Mouse (Mus musculus) bone marrow, adult 2 months (tissue): ENCODE measurements around the gene Dnajc15. TPM values are rescaled to one million over a fixed set of nuclear protein-coding genes. Genes with fewer than 3 reads are reported as not detected.
A peak's percentile ranks its signal among the peaks of the same experiment; 100 is the strongest.
"Not testable (repeated sequence)": the region's sequence is repeated elsewhere in the genome, so short reads cannot be mapped to it uniquely, and the experiment has no call there.

Experiments
- H3K27ac ChIP-seq: fragments of 200-500 bp; 2 replicates; pipeline ENCODE4 v1.5.1; 2012; ENCODE audit warnings: low read depth, mild to moderate bottlenecking, control low read depth, inconsistent platforms, low read length; ENCODE audit not compliant: control insufficient read depth, poor library complexity, insufficient read depth
- H3K4me1 ChIP-seq: fragments of 200-500 bp; 2 replicates; pipeline ENCODE4 v1.6.1; 2011; ENCODE audit warnings: low read length; ENCODE audit not compliant: control insufficient read depth, insufficient read depth
- H3K4me3 ChIP-seq: fragments of 200-500 bp; replicated peaks from 2 replicates; pipeline ENCODE3; 2011; ENCODE audit warnings: mild to moderate bottlenecking, low read depth, low read length, control low read depth; ENCODE audit not compliant: control insufficient read depth
- CTCF ChIP-seq: fragments of 200-500 bp; IDR thresholded peaks from 2 replicates; pipeline ENCODE4 v1.5.1; 2011; ENCODE audit warnings: low read length, control low read depth; ENCODE audit not compliant: control insufficient read depth, insufficient read depth
- POLR2A ChIP-seq: fragments of 200-500 bp; IDR thresholded peaks from 2 replicates; pipeline ENCODE4 v1.6.1; 2011; ENCODE audit warnings: low read depth, mild to moderate bottlenecking, control low read depth, low read length, borderline replicate concordance; ENCODE audit not compliant: control insufficient read depth
- WGBS: fragments of 180-500 bp; shearing (Covaris S2); methylation state at CpG from one replicate; pipeline ENCODE4 v1.1.7; 2018; 5-methylcytosine and 5-hydroxymethylcytosine counted together
- polyA plus RNA-seq: library from polyadenylated mRNA; stranded (reverse); fragments of >200 nt; gene quantifications from 2 replicates; pipeline ENCODE4 v1.2.4, GENCODE M21; 2011; ENCODE audit warnings: low replicate concordance; ENCODE audit not compliant: missing spikeins, insufficient read depth, insufficient read length

The Dnajc15 gene
- polyA plus RNA-seq, 1 experiment = 47.3 TPM

DNA sequence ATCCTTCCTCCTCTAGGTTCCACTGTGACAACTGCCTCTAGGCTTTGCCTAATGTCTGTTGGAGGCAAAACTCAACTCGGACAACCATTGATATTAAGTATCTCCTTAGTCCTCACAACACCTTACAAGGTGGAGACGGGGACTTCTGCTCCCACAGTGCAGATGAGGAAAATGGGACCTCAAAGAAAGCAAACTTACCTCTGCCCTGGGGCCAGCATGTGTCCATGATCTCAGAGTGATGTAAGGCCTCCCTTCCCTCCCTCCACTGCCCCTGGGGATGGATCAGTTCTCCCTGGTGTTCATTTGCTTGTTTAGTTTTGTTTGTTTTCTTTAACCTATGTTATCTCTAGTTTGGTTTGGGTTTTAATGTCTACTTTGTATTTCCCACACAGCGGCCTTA is 27.6 kb upstream of the Dnajc15 start:
- WGBS = 86% methylated on average over 3 of the region's 3 CpGs
- TF ChIP-seq POLR2A = no peak
- TF ChIP-seq CTCF = no peak

GRCm38 (mm10) chr14:77895951-77896350 is 21.0 kb upstream of the Dnajc15 start:
- Histone ChIP-seq H3K4me3 (no peak overlapping the region), H3K27ac (no peak overlapping the region), H3K4me1 (no peaks in the 10 kb centered on the region)
- TF ChIP-seq CTCF (no peak), POLR2A (no peak)
- WGBS = 80% methylated on average over 3 of the region's 3 CpGs

More for the DNA sequence above, 27.6 kb upstream of the Dnajc15 start:
- no peak overlapping the region for H3K4me3 ChIP-seq
- no peak overlapping the region for H3K27ac ChIP-seq
- peaks cover 1% of the 10 kb centered on the region; the same call in 1 of the 2 replicates for H3K4me1 ChIP-seq

GRCm38 (mm10) chr14:77889911-77890310 is 15.0 kb upstream of the Dnajc15 start:
- Histone ChIP-seq H3K27ac (no peak overlapping the region), H3K4me1 (no peaks in the 10 kb centered on the region; the same call in 1 of the 2 replicates), H3K4me3 (no peak overlapping the region)
- TF ChIP-seq POLR2A = no peak
- TF ChIP-seq CTCF = peak; percentile 40; the same call in 1 of the 2 replicates
- 85% methylated on average over 7 of the region's 7 CpGs for WGBS

DNA sequence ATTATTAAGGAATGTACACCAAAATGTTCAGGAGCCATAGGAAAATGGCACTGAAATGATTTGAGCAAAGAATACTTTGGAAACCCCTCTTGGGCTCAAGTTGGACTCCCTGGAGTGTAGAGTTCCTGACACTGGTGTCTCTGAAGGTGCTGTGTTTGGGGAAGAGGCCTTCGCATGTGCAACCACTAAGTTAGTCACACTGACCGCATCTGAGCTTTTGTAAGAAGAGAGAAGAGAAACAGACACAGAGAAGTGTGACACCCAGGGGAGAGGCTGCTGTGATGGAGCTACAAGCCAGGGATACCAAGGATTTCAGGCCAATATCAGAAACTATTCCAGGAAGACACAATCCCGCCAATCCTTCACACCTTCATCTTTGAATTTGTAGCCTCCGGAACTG is 12.0 kb upstream of the Dnajc15 start:
- H3K4me3 ChIP-seq = no peak overlapping the region
- no peak for TF ChIP-seq POLR2A
- TF ChIP-seq CTCF = no peak
- 79% methylated on average over 4 of the region's 4 CpGs for WGBS
- no peaks in the 10 kb centered on the region; the same call in 1 of the 2 replicates for H3K4me1 ChIP-seq
- H3K27ac ChIP-seq = no peak overlapping the region

DNA sequence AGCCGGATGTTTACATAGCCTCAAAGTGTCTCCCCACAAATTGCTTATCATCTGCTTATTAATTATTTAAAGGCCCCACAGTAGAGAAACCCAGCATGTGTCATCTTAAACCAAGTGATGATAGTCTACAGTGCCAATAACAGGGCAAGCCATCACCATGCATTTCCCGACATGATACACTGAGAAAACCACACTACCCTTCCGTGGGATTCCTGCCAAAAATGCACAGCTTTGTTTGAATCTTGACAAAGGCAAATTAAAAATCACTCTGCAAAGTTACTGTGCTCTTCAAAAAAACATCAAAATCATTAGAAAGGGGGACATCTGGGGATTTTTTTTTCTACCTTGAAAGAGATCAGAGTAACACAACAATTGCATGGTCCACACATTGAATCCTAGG is 11.5 kb upstream of the Dnajc15 start:
- H3K4me1 ChIP-seq = no peaks in the 10 kb centered on the region; the same call in 1 of the 2 replicates
- 67% methylated on average over 3 of the region's 3 CpGs for WGBS
- H3K4me3 ChIP-seq = no peak overlapping the region
- no peak for TF ChIP-seq CTCF
- no peak for TF ChIP-seq POLR2A
- H3K27ac ChIP-seq = no peak overlapping the region

GRCm38 (mm10) chr14:77882669-77883068 is 7.7 kb upstream of the Dnajc15 start:
- Histone ChIP-seq H3K4me1 (no peaks in the 10 kb centered on the region; the same call in 1 of the 2 replicates), H3K27ac (no peak overlapping the region), H3K4me3 (no peak overlapping the region)
- WGBS = 76% methylated on average over 6 of the region's 6 CpGs
- TF ChIP-seq POLR2A (no peak), CTCF (no peak)

- no peak for TF ChIP-seq POLR2A
- no peak for TF ChIP-seq CTCF
- 69% methylated on average over 1 of the region's 1 CpGs for WGBS
- H3K4me3 ChIP-seq = no peak overlapping the region
Observed at GRCm38 (mm10) chr14:77881998-77882397, 7.1 kb upstream of the Dnajc15 start.

GRCm38 (mm10) chr14:77877876-77878275 is 3.0 kb upstream of the Dnajc15 start:
- 13% methylated on average over 2 of the region's 2 CpGs for WGBS
- not testable (repeated sequence) for H3K4me3 ChIP-seq, H3K4me1 ChIP-seq
- peak overlapping the region; percentile 70 for H3K27ac ChIP-seq

More at GRCm38 (mm10) chr14:77881998-77882397, 7.1 kb upstream of the Dnajc15 start:
- no peak overlapping the region for H3K27ac ChIP-seq
- peaks cover 2% of the 10 kb centered on the region; the same call in 1 of the 2 replicates for H3K4me1 ChIP-seq

DNA sequence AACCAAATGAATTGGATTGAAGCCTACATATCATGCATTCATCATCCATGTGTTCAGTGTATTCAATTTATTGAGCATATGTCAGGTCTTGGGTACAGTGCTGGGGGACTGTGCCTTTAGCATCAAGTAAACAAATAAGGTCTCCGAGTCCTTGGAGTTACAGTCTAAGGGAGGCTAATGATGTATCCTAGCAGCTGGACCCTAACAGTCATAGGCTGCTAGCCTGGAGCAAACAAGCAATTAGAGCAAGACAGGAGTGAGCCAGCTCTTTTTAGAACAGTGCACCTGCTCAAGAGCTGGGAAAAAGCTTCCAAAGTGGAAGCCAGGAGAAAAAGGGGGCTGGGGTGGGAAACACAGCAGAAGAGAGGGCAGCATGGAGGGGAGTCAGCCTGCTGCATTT is 1.3 kb upstream of the Dnajc15 start:
- WGBS = 91% methylated on average over 1 of the region's 1 CpGs
- TF ChIP-seq CTCF (no peak), POLR2A (no peak)
- H3K4me1 ChIP-seq = peaks cover 2% of the 10 kb centered on the region; the same call in 1 of the 2 replicates
- H3K4me3 ChIP-seq = no peak overlapping the region
- no peak overlapping the region; the same call in 1 of the 2 replicates for H3K27ac ChIP-seq
